Mouse (Mus musculus) liver, postnatal 0 days (tissue): ENCODE results near the gene Col5a3. TPM values are rescaled to one million over a fixed set of nuclear protein-coding genes. Genes with fewer than 3 reads are reported as not detected.
A peak's percentile ranks its signal among the peaks of the same experiment; 100 is the strongest.

Experiments used
- ATAC-seq: fragments of 200-750 bp; cut with Nextera tagmentation; 2 replicates; pipeline ENCODE4 v1.8.0; 2017; ENCODE audit warnings: mild to moderate bottlenecking, moderate library complexity
- DNase-seq: peaks from one replicate; pipeline ENCODE4 v3.0.0-alpha.2; 2016
- H3K27ac ChIP-seq: fragments of 300-500 bp; sonication (generic); 2 replicates; pipeline ENCODE4 v1.5.1; 2014; ENCODE audit warnings: antibody characterized with exemption, moderate library complexity, mild to moderate bottlenecking, low read depth
- H3K27me3 ChIP-seq: fragments of 300-500 bp; sonication (generic); 2 replicates; pipeline ENCODE4 v1.6.1; 2014; ENCODE audit warnings: low read length, control low read depth, mixed read lengths; ENCODE audit not compliant: insufficient read depth
- H3K36me3 ChIP-seq: fragments of 300-500 bp; sonication (generic); replicated peaks from 2 replicates; pipeline ENCODE4 v1.6.1; 2014; ENCODE audit warnings: mild to moderate bottlenecking, control low read depth, low read length, moderate library complexity, mixed read lengths; ENCODE audit not compliant: insufficient read depth
- H3K4me1 ChIP-seq: fragments of 300-500 bp; sonication (generic); 2 replicates; pipeline ENCODE4 v1.6.1; 2014; ENCODE audit warnings: antibody characterized with exemption, mild to moderate bottlenecking, control low read depth; ENCODE audit not compliant: insufficient read depth
- H3K4me2 ChIP-seq: fragments of 300-500 bp; sonication (generic); 2 replicates; pipeline ENCODE4 v1.6.1; 2014; ENCODE audit warnings: low read depth, mild to moderate bottlenecking, low read length, moderate library complexity, mixed read lengths
- H3K4me3 ChIP-seq: fragments of 300-500 bp; sonication (generic); 2 replicates; pipeline ENCODE4 v1.5.1; 2014; ENCODE audit warnings: low read depth, low read length
- H3K9ac ChIP-seq: fragments of 300-500 bp; sonication (generic); replicated peaks from 2 replicates; pipeline ENCODE4 v1.6.1; 2014; ENCODE audit warnings: mild to moderate bottlenecking, moderate library complexity
- H3K9me3 ChIP-seq: fragments of 300-500 bp; sonication (generic); 2 replicates; pipeline ENCODE4 v1.6.1; 2016; ENCODE audit warnings: mild to moderate bottlenecking, control low read depth, low read length, mixed read lengths
- CTCF ChIP-seq: sonication (generic); IDR thresholded peaks from 2 replicates; pipeline ENCODE4 v1.5.1; 2016; ENCODE audit warnings: antibody characterized with exemption, low read depth
- EP300 ChIP-seq: IDR thresholded peaks from 2 replicates; pipeline ENCODE4 v1.6.1; 2016; ENCODE audit warnings: antibody characterized with exemption, low read depth, mild to moderate bottlenecking
- WGBS: fragments of 180-500 bp; shearing (Covaris S2); extraction: QIAGEN DNeasy Blood & Tissue Kit; methylation state at CpG from one replicate; pipeline ENCODE4 v1.1.7; 2014; ENCODE audit not compliant: insufficient replicate concordance; 5-methylcytosine and 5-hydroxymethylcytosine counted together
- polyA plus RNA-seq: library from polyadenylated mRNA; unstranded; fragments of >200 nt; fragmentation: Nextera tagmentation; extraction: Ambion mirVana; gene quantifications from 2 replicates; pipeline ENCODE4 v1.2.1, GENCODE M21; 2015

Gene Col5a3
- polyA plus RNA-seq, 1 experiment from 2014 or later, result 1.0 TPM

- WGBS, result 2% methylated on average over 12 of the region's 12 CpGs
- peaks cover 30% of the 10 kb centered on the region for H3K27me3 ChIP-seq
- no peaks in the 10 kb centered on the region for H3K9me3 ChIP-seq
- no peaks in the 10 kb centered on the region for H3K36me3 ChIP-seq
- no peak overlapping the region for H3K4me3 ChIP-seq
- no peak overlapping the region for H3K27ac ChIP-seq
- no peak for TF ChIP-seq EP300
- TF ChIP-seq CTCF, result peak; percentile 98
- no peaks in the 10 kb centered on the region for H3K4me1 ChIP-seq
- DNase-seq (peak; percentile 86), ATAC-seq (peak; percentile 87)
- no peak overlapping the region for H3K9ac ChIP-seq
- peak overlapping the region; percentile 53 for H3K4me2 ChIP-seq
Measured at GRCm38 (mm10) chr9:20740407-20740806, 74.5 kb downstream of the Col5a3 start.

- WGBS, result 38% methylated on average over 8 of the region's 8 CpGs
- no peak overlapping the region for H3K4me2 ChIP-seq
- ATAC-seq, result no peak
- no peaks in the 10 kb centered on the region for H3K9me3 ChIP-seq
- peaks cover 11% of the 10 kb centered on the region for H3K27me3 ChIP-seq
- no peaks in the 10 kb centered on the region for H3K36me3 ChIP-seq
- H3K4me1 ChIP-seq, result no peaks in the 10 kb centered on the region
- no peak for DNase-seq
- H3K4me3 ChIP-seq, result no peak overlapping the region
- H3K27ac ChIP-seq, result no peak overlapping the region
- TF ChIP-seq CTCF (peak; percentile 66), EP300 (no peak)
- H3K9ac ChIP-seq, result no peak overlapping the region
Measured at GRCm38 (mm10) chr9:20738251-20738999, 76.4 kb downstream of the Col5a3 start.

- Histone ChIP-seq H3K36me3 (no peaks in the 10 kb centered on the region), H3K4me3 (no peak overlapping the region), H3K4me2 (no peak overlapping the region), H3K9me3 (no peaks in the 10 kb centered on the region), H3K27ac (no peak overlapping the region), H3K4me1 (no peaks in the 10 kb centered on the region; the same call in 1 of the 2 replicates), H3K27me3 (peaks cover 7% of the 10 kb centered on the region; the same call in 1 of the 2 replicates), H3K9ac (no peak overlapping the region)
- DNase-seq, result no peak
- 77% methylated on average over 2 of the region's 2 CpGs for WGBS
- no peak for ATAC-seq
- TF ChIP-seq CTCF (no peak), EP300 (no peak)
Measured at GRCm38 (mm10) chr9:20737227-20737626, 77.6 kb downstream of the Col5a3 start.

- ATAC-seq, result no peak
- H3K9me3 ChIP-seq, result no peaks in the 10 kb centered on the region
- H3K27me3 ChIP-seq, result 0 out of 2 replicates have a peak, but pooled peaks cover 4% of the 10 kb centered on the region
- H3K4me2 ChIP-seq, result no peak overlapping the region
- no peak overlapping the region for H3K4me3 ChIP-seq
- no peak for TF ChIP-seq EP300
- TF ChIP-seq CTCF, result no peak
- no peak for DNase-seq
- H3K36me3 ChIP-seq, result no peaks in the 10 kb centered on the region
- H3K27ac ChIP-seq, result no peak overlapping the region
- no peak overlapping the region for H3K9ac ChIP-seq
- peaks cover 2% of the 10 kb centered on the region; the same call in 1 of the 2 replicates for H3K4me1 ChIP-seq
- 57% methylated on average over 3 of the region's 3 CpGs for WGBS
Measured at GRCm38 (mm10) chr9:20734692-20735091, 80.2 kb downstream of the Col5a3 start.

- Histone ChIP-seq H3K4me2 (no peak overlapping the region), H3K27me3 (peaks cover 23% of the 10 kb centered on the region), H3K4me1 (peaks cover 9% of the 10 kb centered on the region), H3K27ac (no peak overlapping the region), H3K4me3 (no peak overlapping the region), H3K9ac (no peak overlapping the region), H3K9me3 (no peaks in the 10 kb centered on the region), H3K36me3 (no peaks in the 10 kb centered on the region)
- WGBS, result 33% methylated on average over 4 of the region's 4 CpGs
- TF ChIP-seq EP300, result no peak
- TF ChIP-seq CTCF, result no peak
- ATAC-seq (peak; percentile 67), DNase-seq (no peak)
Measured at GRCm38 (mm10) chr9:20731797-20732196, 83.1 kb downstream of the Col5a3 start.

GRCm38 (mm10) chr9:20729451-20729850, 85.4 kb downstream of the Col5a3 start:
- no peak for ATAC-seq
- H3K27ac ChIP-seq, result no peak overlapping the region
- TF ChIP-seq CTCF (no peak), EP300 (no peak)
- 51% methylated on average over 6 of the region's 6 CpGs for WGBS
- no peak overlapping the region for H3K4me3 ChIP-seq
- H3K4me2 ChIP-seq, result no peak overlapping the region
- peaks cover 44% of the 10 kb centered on the region for H3K27me3 ChIP-seq
- no peak for DNase-seq
- no peaks in the 10 kb centered on the region for H3K9me3 ChIP-seq
- H3K9ac ChIP-seq, result no peak overlapping the region
- H3K36me3 ChIP-seq, result no peaks in the 10 kb centered on the region
- H3K4me1 ChIP-seq, result peaks cover 16% of the 10 kb centered on the region
